Mouse (Mus musculus) MEL (cell line): ENCODE data around the gene Ccsap.

Source experiments
- BHLHE40 ChIP-seq: IDR thresholded peaks from 2 replicates; pipeline ENCODE4 v1.6.1; 2012; ENCODE audit warnings: low read depth, mild to moderate bottlenecking, inconsistent platforms, low read length, improper control_type of control experiment, borderline replicate concordance
- CHD1 ChIP-seq: IDR thresholded peaks from 2 replicates; pipeline ENCODE4 v1.6.1; 2012; ENCODE audit warnings: low read depth, mild to moderate bottlenecking, inconsistent platforms, low read length, improper control_type of control experiment
- CTCF ChIP-seq, 3 experiments: IDR thresholded peaks in 2 of 3; conservative IDR thresholded peaks in 1 of 3; 2 replicates each; pipeline ENCODE4 v1.5.1; 2011 to 2012; ENCODE audit warnings: low read length in 3 of 3, low read depth in 2 of 3, mild to moderate bottlenecking in 2 of 3, improper control_type of control experiment in 1 of 3, inconsistent platforms in 1 of 3, mixed read lengths in 1 of 3, moderate library complexity in 1 of 3; ENCODE audit not compliant: control insufficient read depth in 1 of 3, insufficient read depth in 1 of 3, poor library complexity in 1 of 3, severe bottlenecking in 1 of 3
- E2F4 ChIP-seq: IDR thresholded peaks from 2 replicates; pipeline ENCODE4 v1.6.1; 2011; ENCODE audit warnings: low read depth, low read length, improper control_type of control experiment, borderline replicate concordance
- GABPA ChIP-seq: IDR thresholded peaks from 2 replicates; pipeline ENCODE4 v1.6.1; 2012; ENCODE audit warnings: low read depth, mild to moderate bottlenecking, inconsistent platforms, low read length, improper control_type of control experiment, moderate library complexity
- MYC ChIP-seq: IDR thresholded peaks from 2 replicates; pipeline ENCODE4 v1.6.1; 2011; ENCODE audit warnings: low read depth, mild to moderate bottlenecking, low read length, improper control_type of control experiment, moderate library complexity
- POLR2A ChIP-seq, 2 experiments: IDR thresholded peaks; 2 replicates each; pipeline ENCODE4 v1.6.1; 2011 to 2012; ENCODE audit warnings: low read length in 2 of 2, mild to moderate bottlenecking in 2 of 2, control low read depth in 1 of 2, improper control_type of control experiment in 1 of 2, low read depth in 1 of 2, moderate library complexity in 1 of 2; ENCODE audit not compliant: control insufficient read depth in 1 of 2, insufficient read depth in 1 of 2, poor library complexity in 1 of 2
- SMC3 ChIP-seq: IDR thresholded peaks from 2 replicates; pipeline ENCODE4 v1.6.1; 2011; ENCODE audit warnings: low read depth, low read length, improper control_type of control experiment
- TBP ChIP-seq: IDR thresholded peaks from 2 replicates; pipeline ENCODE4 v1.8.0; 2011; ENCODE audit warnings: low read depth, low read length, improper control_type of control experiment
- UBTF ChIP-seq: IDR thresholded peaks from 2 replicates; pipeline ENCODE4 v1.6.1; 2012; ENCODE audit warnings: low read depth, mild to moderate bottlenecking, inconsistent platforms, low read length, improper control_type of control experiment, moderate library complexity, borderline replicate concordance; ENCODE audit not compliant: insufficient read depth
- ZKSCAN1 ChIP-seq: IDR thresholded peaks from 2 replicates; pipeline ENCODE4 v1.6.1; 2012; ENCODE audit warnings: low read depth, mild to moderate bottlenecking, inconsistent platforms, low read length, improper control_type of control experiment, moderate library complexity
- ZNF384 ChIP-seq: IDR thresholded peaks from 2 replicates; pipeline ENCODE4 v1.6.1; 2012; ENCODE audit warnings: low read depth, mild to moderate bottlenecking, inconsistent platforms, low read length, improper control_type of control experiment

GRCm38 (mm10) chr8:123889797-123890196, 29.8 kb upstream of the Ccsap start:
- no peak for TF ChIP-seq E2F4
- no peak for TF ChIP-seq TBP
- TF ChIP-seq CTCF (IDR thresholded peaks at IDR 0.05 in 2 of 3, conservative IDR thresholded peaks at IDR 0.05 in 1 of 3; ENCODE audit: control insufficient read depth in 1 of 3, insufficient read depth in 1 of 3, low read depth in 2 of 3, low read length in 3 of 3, poor library complexity in 1 of 3, severe bottlenecking in 1 of 3), result no peak
- TF ChIP-seq SMC3, result no peak
- TF ChIP-seq POLR2A (IDR thresholded peaks at IDR 0.05; ENCODE audit: control insufficient read depth in 1 of 2, insufficient read depth in 1 of 2, low read depth in 1 of 2, low read length in 2 of 2, poor library complexity in 1 of 2), result no peak
- no peak for TF ChIP-seq CHD1
- no peak for TF ChIP-seq MYC
- no peak for TF ChIP-seq BHLHE40
- no peak for TF ChIP-seq ZNF384
- no peak for TF ChIP-seq UBTF
- no peak for TF ChIP-seq GABPA
- TF ChIP-seq ZKSCAN1, result no peak
